Comparison of ENCODE assay signal across 13 mouse cellular contexts in the genomic region with DNA sequence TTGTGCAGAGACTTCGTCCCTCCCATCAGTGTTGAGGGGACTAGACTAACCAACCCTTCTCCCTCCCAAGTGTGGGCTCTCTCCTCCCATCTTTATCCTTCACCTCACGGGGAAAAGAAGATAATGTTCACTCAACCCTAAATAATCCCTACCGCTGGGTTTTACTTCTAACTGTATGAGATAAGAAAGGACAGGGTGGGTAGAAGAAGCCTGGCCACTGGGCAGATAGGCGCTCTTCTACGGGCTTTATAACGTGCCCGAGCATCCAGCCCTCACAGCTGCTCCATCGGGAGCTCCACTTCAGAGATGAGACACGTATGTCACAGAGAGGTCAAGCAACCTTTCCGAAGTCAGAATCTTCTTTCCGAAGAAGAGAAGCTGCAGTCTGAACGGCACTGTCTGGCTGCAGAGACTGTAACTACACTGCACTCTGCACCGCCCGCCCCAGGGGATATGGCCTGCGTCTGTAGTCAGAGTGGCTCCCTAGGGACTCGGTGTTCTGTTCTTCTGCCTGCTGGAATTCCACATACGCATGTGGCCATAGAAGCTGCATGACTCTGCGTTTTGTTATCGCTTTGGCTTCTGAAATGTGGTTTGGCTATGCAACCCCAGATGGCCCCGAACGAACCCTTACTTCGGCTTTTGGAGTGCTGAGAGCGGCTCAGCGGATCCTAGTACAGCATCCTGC. TPM values are rescaled to one million over a fixed set of nuclear protein-coding genes. Genes with fewer than 3 reads are reported as not detected.
A peak's percentile ranks its signal among the peaks of the same experiment; 100 is the strongest.
DNase-seq lines count a peak whose midpoint lies in the region; ATAC-seq lines count a peak whose summit lies in the region.
"Had no signal": no experiment of that assay in that cellular context is flagged by ENCODE, and none has a peak within 500 bp of the region (broad histone marks: within the 10 kb centered on the region; RNA-seq: fewer than 3 reads in every experiment).

No protein-coding gene starts in this region.

- no peak overlapping the region for H3K9ac ChIP-seq in kidney, embryonic 14.5 days (ENCODE audit: low read depth, low read length)
- H3K9ac ChIP-seq: hindbrain, embryonic 14.5 days had no signal

- ATAC-seq in kidney, embryonic 14.5 days (ENCODE audit: low FRiP score, low TSS enrichment), result no peak
- ATAC-seq in erythroblast, adult 5-6 weeks (replicated peaks; ENCODE audit: low FRiP score, poor library complexity, severe bottlenecking), result peak; percentile 82
- peak; percentile 67 to 74; a peak in 3 of 4 replicates for ATAC-seq in hematopoietic stem cell, adult 5-6 weeks (replicated peaks in 1 of 2; ENCODE audit: insufficient read depth in 1 of 2, low FRiP score in 2 of 2, low TSS enrichment in 1 of 2, low read depth in 1 of 2, poor library complexity in 2 of 2, severe bottlenecking in 2 of 2)
- ATAC-seq in megakaryocyte-erythroid progenitor cell, adult 5-6 weeks (replicated peaks; ENCODE audit: low FRiP score, low TSS enrichment, poor library complexity, severe bottlenecking), result peak; percentile 77

- H3K27me3 ChIP-seq in kidney, embryonic 14.5 days (ENCODE audit: control insufficient read depth, insufficient read depth, low read length), result no peaks in the 10 kb centered on the region
- H3K27me3 ChIP-seq: CH12.LX had no signal

- H3K36me3 ChIP-seq in kidney, embryonic 14.5 days (ENCODE audit: control insufficient read depth, insufficient read depth, low read length), result peaks cover 47% of the 10 kb centered on the region

- H3K27ac ChIP-seq in kidney, embryonic 14.5 days (ENCODE audit: low read depth, low read length), result no peak overlapping the region
- H3K27ac ChIP-seq: hindbrain, embryonic 14.5 days had no signal

- H3K4me3 ChIP-seq in kidney, embryonic 14.5 days (ENCODE audit: low read length), result no peak overlapping the region

- DNase-seq in kidney, adult 11 months, result peak; percentile 40
- DNase-seq in Muller cell, postnatal 12 days (ENCODE audit: inconsistent ontology term), result no peak
- DNase-seq in left cerebral cortex, adult 11 months (ENCODE audit: low spot score), result no peak
- no peak for DNase-seq in urinary bladder, postnatal 36 days (ENCODE audit: low spot score in 2 of 2)
- DNase-seq: adrenal gland, postnatal 25 days; cerebellum, postnatal 14 days; lung, postnatal 10 days had no signal

- H3K4me1 ChIP-seq in kidney, embryonic 14.5 days (ENCODE audit: control insufficient read depth, insufficient read depth, low read length), result peaks cover under 1% of the 10 kb centered on the region; the same call in 1 of the 2 replicates

- no peaks in the 10 kb centered on the region for H3K9me3 ChIP-seq in kidney, embryonic 14.5 days (ENCODE audit: control insufficient read depth, low read length)

- WGBS in kidney, embryonic 14.5 days, result 87% methylated on average over 24 of the region's 24 CpGs

- no peak overlapping the region for H3K4me2 ChIP-seq in kidney, embryonic 14.5 days (replicated peaks; ENCODE audit: low read depth, low read length)
- H3K4me2 ChIP-seq: hindbrain, embryonic 14.5 days had no signal

RNA-seq across cellular contexts. Expression of a gene that starts 18.7 kb away (rescaled TPM):
- polyA plus RNA-seq in kidney, embryonic 14.5 days (2014; fragmentation: Nextera tagmentation; extraction: Ambion mirVana), result 54.7 and 55.0 TPM in 2 replicates
- total RNA-seq in erythroblast, adult 5-6 weeks (2015; ENCODE audit: low replicate concordance), result 3.8 TPM in 2 replicates
- total RNA-seq in erythroblast, adult 5-6 weeks (2017; ENCODE audit: low replicate concordance), result 7.1 and 8.2 TPM in 2 replicates
- total RNA-seq in hematopoietic stem cell, adult 5-6 weeks (2017), result 17.1 and 19.8 TPM in 2 replicates
- total RNA-seq in megakaryocyte-erythroid progenitor cell, adult 5-6 weeks (2014; fragmentation: Nextera tagmentation), result 10.3 and 15.3 TPM in 2 replicates
- 12.3 and 19.9 TPM in 2 replicates for total RNA-seq in megakaryocyte-erythroid progenitor cell, adult 5-6 weeks (2017)

RNA-seq across cellular contexts. Expression of a gene that starts 54.4 kb away (rescaled TPM):
- 8.7 and 9.6 TPM in 2 replicates for polyA plus RNA-seq in kidney, embryonic 14.5 days (2014; fragmentation: Nextera tagmentation; extraction: Ambion mirVana)
- 0.19 and 1.5 TPM in 2 replicates for total RNA-seq in erythroblast, adult 5-6 weeks (2015; ENCODE audit: low replicate concordance)
- 1.1 and 1.4 TPM in 2 replicates for total RNA-seq in erythroblast, adult 5-6 weeks (2017; ENCODE audit: low replicate concordance)
- total RNA-seq in hematopoietic stem cell, adult 5-6 weeks (2017), result 4.0 and 4.2 TPM in 2 replicates
- 0.55 and 0.96 TPM in 2 replicates for total RNA-seq in megakaryocyte-erythroid progenitor cell, adult 5-6 weeks (2014; fragmentation: Nextera tagmentation)
- 0.34 and 1.0 TPM in 2 replicates for total RNA-seq in megakaryocyte-erythroid progenitor cell, adult 5-6 weeks (2017)
